Mouse (Mus musculus) E14TG2a.4 (cell line): ENCODE results near the gene Pola2.
A peak's percentile ranks its signal among the peaks of the same experiment; 100 is the strongest.

Source experiments
- H3K27me3 ChIP-seq: 2 replicates; pipeline ENCODE4 v1.6.1; 2014; ENCODE audit warnings: low read length, control low read depth; ENCODE audit not compliant: insufficient read depth
- H3K36me3 ChIP-seq: 2 replicates; pipeline ENCODE4 v1.6.1; 2014; ENCODE audit warnings: low read length, control low read depth; ENCODE audit not compliant: insufficient read depth
- H3K4me1 ChIP-seq: replicated peaks from 2 replicates; pipeline ENCODE4 v1.6.1; 2014; ENCODE audit warnings: low read depth, low read length, control low read depth
- H3K4me3 ChIP-seq: replicated peaks from 2 replicates; pipeline ENCODE4 v1.5.1; 2014; ENCODE audit warnings: mild to moderate bottlenecking, low read length
- H3K9me3 ChIP-seq: 2 replicates; pipeline ENCODE4 v1.6.1; 2014; ENCODE audit warnings: low read length, control low read depth
- CTCF ChIP-seq: conservative IDR thresholded peaks from 2 replicates; pipeline ENCODE4 v1.5.1; 2014; ENCODE audit warnings: low read length
- NANOG ChIP-seq: IDR thresholded peaks from 2 replicates; pipeline ENCODE4 v1.6.1; 2014; ENCODE audit warnings: borderline replicate concordance, low read length, mixed read lengths
- POU5F1 ChIP-seq: IDR thresholded peaks from 2 replicates; pipeline ENCODE4 v1.6.1; 2014; ENCODE audit warnings: low read length, borderline replicate concordance

Pola2 gene

DNA sequence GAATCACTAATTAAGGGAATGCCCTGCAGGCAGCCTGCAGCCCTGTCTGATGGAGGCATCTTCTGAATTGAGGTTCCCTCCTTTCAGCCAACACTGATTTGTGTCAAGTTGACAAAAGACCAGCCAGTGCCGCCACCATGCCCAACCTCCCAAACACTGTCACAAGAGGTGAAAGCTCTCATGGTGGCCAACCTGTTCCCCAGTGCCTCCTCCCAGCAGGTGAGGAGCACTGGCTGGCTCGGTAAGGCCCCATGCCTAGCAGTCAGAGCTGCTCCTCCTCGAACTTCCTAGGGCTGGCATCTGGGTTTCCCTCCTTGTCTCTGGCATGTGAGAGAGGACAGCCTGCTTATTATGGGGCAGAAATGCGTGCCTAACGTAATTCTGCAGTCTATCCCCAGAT lies 24.3 kb downstream of the Pola2 start:
- H3K9me3 ChIP-seq, result no peaks in the 10 kb centered on the region
- peaks cover 59% of the 10 kb centered on the region for H3K4me1 ChIP-seq
- peaks cover 10% of the 10 kb centered on the region; the same call in 1 of the 2 replicates for H3K27me3 ChIP-seq
- peaks cover 63% of the 10 kb centered on the region for H3K36me3 ChIP-seq
- H3K4me3 ChIP-seq, result 0 out of 2 replicates have a peak overlapping the region, but pooled peaks have one; percentile 4
- TF ChIP-seq POU5F1 (no peak), CTCF (no peak), NANOG (no peak)

DNA sequence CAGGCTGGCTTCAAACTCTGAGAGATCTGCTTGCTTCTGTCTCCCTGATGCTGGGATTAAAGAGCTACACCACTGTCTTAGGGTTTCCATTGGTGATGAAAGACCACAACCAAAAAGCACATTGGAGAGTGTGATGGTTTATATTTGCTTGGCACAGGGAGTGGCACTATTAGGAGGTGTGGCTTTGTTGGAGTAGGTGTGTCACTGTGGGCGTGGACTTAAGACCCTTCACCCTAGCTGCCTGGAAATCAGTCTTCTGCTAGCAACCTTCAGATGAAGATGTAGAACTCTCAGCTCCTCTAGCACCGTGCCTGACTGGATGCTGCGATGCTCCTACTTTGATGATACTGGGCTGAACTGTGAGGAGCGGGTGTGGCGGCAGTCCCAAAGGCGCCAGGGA lies 25.5 kb downstream of the Pola2 start:
- no peak for TF ChIP-seq POU5F1
- TF ChIP-seq CTCF, result no peak
- no peak for TF ChIP-seq NANOG
- Histone ChIP-seq H3K27me3 (peaks cover 11% of the 10 kb centered on the region; the same call in 1 of the 2 replicates), H3K36me3 (peaks cover 51% of the 10 kb centered on the region), H3K9me3 (no peaks in the 10 kb centered on the region), H3K4me1 (peaks cover 47% of the 10 kb centered on the region), H3K4me3 (no peak overlapping the region)

GRCm38 (mm10) chr19:5937836-5938406 lies 26.1 kb downstream of the Pola2 start:
- H3K36me3 ChIP-seq, result peaks cover 45% of the 10 kb centered on the region
- H3K4me1 ChIP-seq, result peaks cover 45% of the 10 kb centered on the region
- 0 out of 2 replicates have a peak overlapping the region, but pooled peaks have one; percentile 20 for H3K4me3 ChIP-seq
- H3K9me3 ChIP-seq, result no peaks in the 10 kb centered on the region
- TF ChIP-seq NANOG (no peak), CTCF (no peak), POU5F1 (no peak)
- peaks cover 11% of the 10 kb centered on the region; the same call in 1 of the 2 replicates for H3K27me3 ChIP-seq

- no peaks in the 10 kb centered on the region for H3K9me3 ChIP-seq
Measured at GRCm38 (mm10) chr19:5937095-5937835, 26.7 kb downstream of the Pola2 start.

GRCm38 (mm10) chr19:5935691-5936090 lies 28.3 kb downstream of the Pola2 start:
- Histone ChIP-seq H3K36me3 (peaks cover 22% of the 10 kb centered on the region), H3K9me3 (no peaks in the 10 kb centered on the region), H3K4me3 (no peak overlapping the region), H3K27me3 (peaks cover 14% of the 10 kb centered on the region; the same call in 1 of the 2 replicates), H3K4me1 (peaks cover 44% of the 10 kb centered on the region)
- no peak for TF ChIP-seq POU5F1
- no peak for TF ChIP-seq NANOG
- TF ChIP-seq CTCF, result no peak

More at GRCm38 (mm10) chr19:5937095-5937835, 26.7 kb downstream of the Pola2 start:
- H3K4me1 ChIP-seq, result peaks cover 45% of the 10 kb centered on the region
- H3K4me3 ChIP-seq, result 0 out of 2 replicates have a peak overlapping the region, but pooled peaks have one; percentile 20
- no peak for TF ChIP-seq CTCF
- TF ChIP-seq POU5F1, result no peak
- TF ChIP-seq NANOG, result no peak
- H3K27me3 ChIP-seq, result peaks cover 14% of the 10 kb centered on the region; the same call in 1 of the 2 replicates
- peaks cover 38% of the 10 kb centered on the region for H3K36me3 ChIP-seq

DNA sequence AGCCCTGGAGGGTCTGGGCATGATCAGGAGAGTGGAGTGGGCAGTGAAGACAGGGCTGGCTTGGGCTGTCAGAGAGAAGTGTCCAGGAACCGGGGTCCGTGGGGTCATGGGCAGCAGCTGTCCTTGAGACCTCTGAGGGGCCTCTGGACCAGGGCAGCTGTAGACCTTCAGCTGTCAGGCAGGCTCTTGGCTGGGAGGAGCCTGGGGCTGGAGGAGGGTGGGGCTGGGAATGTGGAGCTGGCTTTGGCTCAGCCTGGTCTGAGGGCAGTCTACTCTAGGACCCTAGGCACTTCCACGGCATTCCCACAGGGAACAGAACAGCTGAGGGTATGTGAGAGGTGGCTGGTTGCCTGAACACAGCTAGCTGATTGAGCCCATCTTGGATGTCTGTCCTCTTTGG lies 28.7 kb downstream of the Pola2 start:
- TF ChIP-seq NANOG, result no peak
- H3K27me3 ChIP-seq, result peaks cover 14% of the 10 kb centered on the region; the same call in 1 of the 2 replicates
- peaks cover 40% of the 10 kb centered on the region for H3K4me1 ChIP-seq
- H3K9me3 ChIP-seq, result no peaks in the 10 kb centered on the region
- H3K4me3 ChIP-seq, result no peak overlapping the region
- H3K36me3 ChIP-seq, result peaks cover 18% of the 10 kb centered on the region

- TF ChIP-seq CTCF (no peak), NANOG (no peak), POU5F1 (no peak)
- Histone ChIP-seq H3K36me3 (no peaks in the 10 kb centered on the region), H3K9me3 (no peaks in the 10 kb centered on the region), H3K4me1 (peaks cover 23% of the 10 kb centered on the region), H3K4me3 (no peak overlapping the region), H3K27me3 (peaks cover 30% of the 10 kb centered on the region)
Measured at GRCm38 (mm10) chr19:5929634-5930596, 34.1 kb downstream of the Pola2 start.

DNA sequence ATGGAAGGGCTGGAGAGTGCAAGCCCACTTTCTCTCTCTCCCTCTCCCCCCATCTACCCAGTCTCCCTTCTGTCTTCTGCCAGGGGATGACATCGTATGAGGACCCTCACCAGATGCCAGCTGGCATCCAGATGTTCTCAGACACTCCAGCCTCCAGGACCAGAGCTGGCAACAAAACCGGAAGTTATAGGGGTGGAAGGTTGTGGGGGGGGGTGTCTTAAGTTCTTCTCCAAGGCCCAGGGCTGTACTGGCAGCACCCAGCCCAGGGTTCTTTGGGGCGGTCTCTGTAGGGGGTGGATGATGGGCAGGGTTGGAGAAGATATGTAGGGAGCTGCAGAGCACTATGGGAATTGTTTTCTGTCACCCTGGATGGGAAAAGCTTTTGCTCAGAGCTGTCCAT lies 35.5 kb downstream of the Pola2 start:
- Histone ChIP-seq H3K4me3 (no peak overlapping the region), H3K4me1 (peaks cover 35% of the 10 kb centered on the region), H3K36me3 (no peaks in the 10 kb centered on the region), H3K27me3 (peaks cover 30% of the 10 kb centered on the region), H3K9me3 (no peaks in the 10 kb centered on the region)
- no peak for TF ChIP-seq NANOG
- no peak for TF ChIP-seq CTCF
- TF ChIP-seq POU5F1, result no peak
